Mouse (Mus musculus) lung, adult 2 months (tissue): Measurements from ENCODE around the gene Josd1.

ENCODE experiments used
- CTCF ChIP-seq: fragments of 200-500 bp; IDR thresholded peaks from 2 replicates; pipeline ENCODE4 v1.5.1; 2011; ENCODE audit warnings: mild to moderate bottlenecking, low read length, control low read depth; ENCODE audit not compliant: insufficient read depth
- POLR2A ChIP-seq: fragments of 200-500 bp; IDR thresholded peaks from 2 replicates; pipeline ENCODE4 v1.6.1; 2011; ENCODE audit warnings: low read depth, mild to moderate bottlenecking, control low read depth, low read length, borderline replicate concordance; ENCODE audit errors: extremely low read depth

- no peak for TF ChIP-seq POLR2A
- TF ChIP-seq CTCF: no peak
These were observed 7.8 kb upstream of the Josd1 start for GRCm38 (mm10) chr15:79695516-79695915.
